Mouse (Mus musculus) kidney, postnatal 25 days (tissue): Measurements from ENCODE around the gene Poc1b.

Experiments
- DNase-seq, 2 experiments: peaks; one replicate each; pipeline ENCODE4 v3.0.0; 2021; ENCODE audit warnings: mixed read lengths in 2 of 2

The Poc1b gene

GRCm38 (mm10) chr10:99106703-99107631 lies at the start of gene Poc1b:
Gene Poc1b, plus strand, starts transcription at chr10:99107036.
- DNase-seq, result peak; percentile 89 to 94

GRCm38 (mm10) chr10:99060588-99060987 lies 46.2 kb upstream of the Poc1b start:
- DNase-seq, result no peak

DNA sequence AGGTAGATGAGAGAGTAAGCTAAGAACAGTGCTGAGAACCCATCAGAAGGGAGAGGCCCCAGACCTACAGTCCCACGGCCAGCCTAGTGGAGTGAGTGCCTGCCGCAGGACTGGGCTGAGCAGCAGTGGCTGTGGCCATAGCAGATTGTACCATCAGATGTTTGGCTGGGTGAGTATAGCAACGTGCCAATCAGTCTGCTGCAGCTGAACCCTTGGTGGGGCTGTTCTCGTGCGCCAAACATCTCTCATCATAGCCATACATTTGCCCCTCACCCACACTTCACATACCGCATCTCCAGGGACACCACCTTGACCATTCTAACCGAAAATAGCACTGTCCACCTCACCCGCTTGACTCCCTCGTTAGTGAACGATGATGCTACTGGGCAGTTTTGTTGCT lies 45.4 kb upstream of the Poc1b start:
- DNase-seq, result no peak

- DNase-seq, result no peak
Measured at GRCm38 (mm10) chr10:99062546-99062945, 44.3 kb upstream of the Poc1b start.

- no peak for DNase-seq
Measured at GRCm38 (mm10) chr10:99076113-99076895, 30.5 kb upstream of the Poc1b start.

DNA sequence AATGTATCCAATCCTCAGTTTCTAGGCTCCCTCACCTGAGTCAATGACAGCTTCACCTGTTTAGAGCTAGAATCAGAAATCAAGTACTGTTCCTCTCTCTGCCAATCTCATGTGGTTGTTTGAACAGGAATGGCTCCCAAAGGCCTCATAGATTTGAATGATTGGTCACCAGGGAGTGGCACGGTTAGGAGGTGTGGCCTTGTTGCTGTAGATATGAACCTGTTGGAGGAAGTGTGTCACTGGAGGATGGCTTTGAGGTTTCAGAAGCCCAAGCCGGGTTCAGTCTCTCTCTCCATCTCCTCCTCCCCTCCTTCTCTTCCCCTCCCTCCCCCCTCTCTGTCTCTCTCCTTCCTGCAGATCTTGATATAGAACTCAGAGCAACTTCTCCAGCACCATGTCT lies 28.2 kb upstream of the Poc1b start:
- DNase-seq, result no peak

DNA sequence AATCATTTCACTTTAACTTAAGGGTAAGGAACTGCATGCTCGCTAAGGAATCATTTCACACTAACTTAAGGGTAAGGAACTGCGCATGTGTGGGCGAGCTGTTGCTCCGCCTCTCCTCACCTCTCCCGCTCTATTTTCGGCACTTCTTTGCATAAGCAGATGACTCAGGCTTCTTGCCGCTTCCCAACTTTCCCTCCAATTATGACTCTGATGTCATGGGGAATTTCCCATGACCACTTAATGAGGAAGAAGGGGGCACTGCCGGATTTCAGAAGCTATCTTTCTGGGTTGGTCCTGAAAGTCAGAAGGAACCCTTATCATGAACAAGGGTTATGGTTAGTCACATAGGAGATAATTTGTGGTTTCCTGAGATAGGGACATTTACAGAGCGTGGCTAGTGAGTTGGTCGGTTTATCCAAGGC lies 25.3 kb upstream of the Poc1b start:
- no peak for DNase-seq

DNA sequence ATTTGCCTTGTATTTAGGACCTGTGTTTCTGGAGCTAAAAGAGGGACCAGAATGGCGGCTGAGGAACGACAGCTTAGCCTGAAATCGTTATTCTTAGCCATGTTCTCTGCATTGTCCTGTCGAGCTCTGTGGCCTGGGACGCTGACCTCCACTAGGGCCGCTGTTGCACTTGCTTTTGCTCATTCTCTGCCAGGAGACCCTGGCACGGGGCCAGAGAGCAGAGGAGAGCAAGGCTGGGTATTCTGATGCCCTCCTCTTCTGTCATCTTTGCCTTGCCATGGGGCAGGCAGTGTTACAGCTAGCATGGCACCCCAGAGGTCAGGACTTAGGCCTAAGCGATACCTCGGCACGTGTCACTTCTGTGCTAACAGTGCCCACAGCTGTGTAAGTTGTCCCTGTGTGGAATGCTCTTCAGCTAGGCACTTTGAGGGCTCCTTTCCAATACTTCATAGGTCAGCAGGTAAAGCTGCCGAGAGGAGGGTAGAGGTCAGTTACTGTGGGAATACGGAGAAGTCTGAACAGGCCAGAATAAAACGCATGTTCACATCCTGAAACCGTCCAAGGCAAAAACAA lies 23.3 kb upstream of the Poc1b start:
- peak; percentile 71 to 80 for DNase-seq

DNA sequence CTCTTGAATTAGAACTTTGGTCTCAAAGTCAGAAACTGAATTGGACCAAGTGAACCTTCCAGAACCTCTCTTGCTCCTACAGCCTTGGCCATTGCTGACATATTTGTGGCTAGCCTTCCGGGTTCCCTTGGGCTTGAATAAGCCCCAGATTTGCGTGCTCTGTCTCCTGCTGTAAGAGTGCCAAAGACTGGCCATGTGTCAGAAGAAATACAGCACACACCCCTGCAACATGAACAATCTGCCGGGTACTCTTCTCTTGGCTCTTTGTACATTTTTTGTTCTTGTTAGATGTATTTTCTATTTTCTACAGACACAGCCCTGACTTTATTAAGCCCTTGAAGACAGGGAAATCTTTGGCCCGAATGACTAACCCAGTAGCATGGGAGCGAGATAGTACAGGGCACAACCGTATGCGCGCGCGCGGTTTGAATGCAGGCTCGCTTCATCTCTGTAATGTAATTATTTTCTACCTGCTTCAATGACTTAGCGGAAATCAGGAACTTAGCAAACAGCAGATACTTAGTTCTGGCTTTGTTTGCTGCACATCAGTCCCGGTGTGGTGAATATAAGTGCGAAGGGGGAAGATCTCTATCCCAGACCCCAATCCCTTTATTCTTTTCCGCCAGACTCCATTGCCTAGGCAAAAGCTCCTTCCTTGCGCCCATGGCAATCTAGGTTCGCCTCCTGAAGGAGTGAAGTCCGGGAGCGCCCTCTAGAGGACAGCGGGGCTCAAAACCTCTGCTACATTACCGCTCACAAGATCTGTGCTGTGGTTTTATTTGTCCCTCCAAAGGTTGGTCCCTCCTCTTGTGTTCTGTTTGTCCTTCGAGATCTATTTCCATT lies 22.2 kb upstream of the Poc1b start:
- DNase-seq, result peak; percentile 89 to 93

DNA sequence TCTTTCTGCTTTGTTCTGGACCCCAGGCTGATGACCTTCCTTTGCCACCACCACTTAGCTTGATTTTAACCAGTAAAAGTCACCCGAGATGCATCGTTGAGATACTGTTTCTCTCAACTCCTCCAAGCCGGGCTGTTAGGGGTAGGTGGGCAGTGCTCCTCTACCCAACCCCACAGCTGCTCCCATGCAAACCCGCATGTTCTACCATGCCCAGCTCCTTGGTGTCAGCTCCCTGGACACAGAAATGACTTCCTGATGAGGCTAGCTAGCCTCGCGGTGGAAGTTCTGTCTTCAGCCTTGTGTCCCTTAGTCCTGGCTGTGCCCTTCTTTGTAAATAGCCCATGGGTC lies 21.6 kb upstream of the Poc1b start:
- no peak for DNase-seq

DNA sequence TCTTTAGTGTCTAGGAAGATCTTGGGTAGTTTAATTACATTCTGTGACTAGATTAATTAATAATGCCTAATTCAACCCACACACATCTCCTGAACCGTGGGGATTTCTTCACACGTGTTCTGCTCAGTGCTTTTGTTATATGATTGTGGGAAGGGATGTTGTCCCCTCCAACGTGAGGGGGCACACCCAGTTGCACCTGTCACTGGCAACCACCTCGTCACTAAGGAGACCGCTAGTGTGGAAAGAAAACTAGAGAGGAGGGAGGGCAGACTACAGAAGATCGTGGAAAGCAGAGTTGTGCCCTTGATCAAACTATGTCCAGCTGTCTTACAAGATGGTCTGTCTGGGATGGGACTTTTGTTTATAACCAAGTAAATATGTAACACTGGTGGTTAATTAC lies 20.8 kb upstream of the Poc1b start:
- no peak for DNase-seq

DNA sequence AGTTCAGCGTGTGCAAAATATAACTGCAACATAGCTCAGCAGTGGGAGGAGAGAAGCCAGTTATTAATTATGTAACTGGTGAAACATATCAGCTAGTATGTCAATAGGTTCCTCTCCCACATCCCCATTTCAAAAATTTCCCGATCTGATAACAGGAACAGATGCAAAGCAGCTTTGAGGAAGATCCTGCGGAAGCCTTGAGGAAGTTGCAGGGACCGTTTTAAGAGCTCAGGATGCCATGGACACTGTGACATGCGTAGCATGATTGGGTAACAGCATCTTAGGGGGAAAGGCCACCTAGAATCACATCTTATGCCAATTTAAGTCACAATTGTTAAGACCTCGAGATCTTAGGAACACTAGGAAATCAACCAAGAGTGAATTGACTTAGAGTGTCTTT lies 16.9 kb upstream of the Poc1b start:
- DNase-seq, result no peak

DNA sequence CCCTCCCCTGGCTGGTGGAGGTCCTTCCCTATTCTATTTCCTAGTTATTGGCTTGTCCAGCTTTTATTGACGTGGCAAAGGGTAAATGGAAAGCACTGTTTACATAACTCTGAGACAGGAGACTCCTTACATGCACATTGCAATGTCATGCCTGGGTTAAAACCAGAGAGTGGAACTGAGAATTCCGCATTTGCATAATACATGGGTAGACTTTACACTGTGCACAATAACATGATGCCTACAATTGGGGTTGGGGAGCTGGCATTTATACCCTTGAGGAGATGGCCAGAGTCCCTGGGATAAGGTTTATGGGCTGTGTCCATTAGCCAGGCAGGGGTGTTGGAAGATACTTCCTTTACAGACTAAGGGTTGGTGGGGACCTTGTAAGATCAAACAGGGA lies 13.5 kb upstream of the Poc1b start:
- DNase-seq, result no peak

GRCm38 (mm10) chr10:99095114-99095513 lies 11.7 kb upstream of the Poc1b start:
- no peak for DNase-seq

DNA sequence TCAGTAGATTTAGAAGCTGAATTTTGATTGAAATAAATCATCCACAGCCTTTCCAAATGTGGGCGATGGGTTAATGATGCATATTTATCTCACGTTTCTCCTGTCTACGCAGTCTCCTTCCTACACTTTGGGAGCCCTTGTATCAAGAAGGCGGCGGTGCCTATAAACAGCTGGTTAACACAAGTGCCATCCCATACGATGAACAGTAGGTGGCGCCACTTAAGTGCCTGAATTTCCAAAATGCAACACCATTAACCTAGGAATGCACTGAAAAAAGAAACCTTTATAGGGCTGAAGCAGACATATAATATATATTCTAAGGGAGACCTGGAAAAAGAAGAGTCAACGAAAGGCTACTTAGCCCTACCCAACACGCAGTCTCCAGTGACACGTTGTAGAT lies 9.5 kb upstream of the Poc1b start:
- peak in 1 of 2 experiments; percentile 47 for DNase-seq

DNA sequence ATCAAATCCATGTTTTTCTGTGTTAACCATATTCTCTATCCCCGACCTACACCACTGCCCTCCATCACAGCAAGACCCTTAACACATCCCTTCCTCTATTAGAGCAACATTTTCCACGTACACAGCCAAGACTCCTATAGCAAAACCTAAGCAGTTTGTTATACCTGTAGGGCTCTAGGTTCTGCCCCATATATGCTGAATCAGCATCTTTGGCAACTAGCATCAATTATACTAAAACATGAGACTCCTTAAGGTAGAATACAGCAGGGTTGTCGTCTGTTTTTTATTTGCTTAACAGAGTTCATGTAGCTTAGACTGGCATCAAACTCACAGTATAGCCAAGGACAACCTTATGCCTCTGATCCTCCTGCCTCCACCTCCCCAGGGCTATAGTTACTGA lies 1.3 kb upstream of the Poc1b start:
- DNase-seq, result no peak

DNA sequence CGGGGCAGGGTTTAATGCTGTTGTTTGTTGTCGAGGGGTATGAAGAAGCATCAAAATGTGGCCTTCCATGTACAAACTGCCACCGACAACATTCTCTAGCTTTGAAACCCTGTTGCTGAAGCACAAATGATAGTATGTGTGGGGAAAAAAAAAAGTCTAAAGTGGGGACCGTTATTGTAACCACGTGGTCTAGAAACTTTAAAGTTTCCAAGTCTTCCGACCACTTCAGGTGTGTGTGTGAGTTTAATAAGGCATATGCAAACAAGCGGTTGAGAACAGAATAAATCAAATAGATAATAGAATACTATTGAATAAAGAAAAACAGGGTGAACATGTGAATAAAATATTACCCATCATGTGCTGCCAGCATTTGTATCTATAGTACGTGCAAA lies 529 bp upstream of the Poc1b start:
- DNase-seq, result no peak

DNA sequence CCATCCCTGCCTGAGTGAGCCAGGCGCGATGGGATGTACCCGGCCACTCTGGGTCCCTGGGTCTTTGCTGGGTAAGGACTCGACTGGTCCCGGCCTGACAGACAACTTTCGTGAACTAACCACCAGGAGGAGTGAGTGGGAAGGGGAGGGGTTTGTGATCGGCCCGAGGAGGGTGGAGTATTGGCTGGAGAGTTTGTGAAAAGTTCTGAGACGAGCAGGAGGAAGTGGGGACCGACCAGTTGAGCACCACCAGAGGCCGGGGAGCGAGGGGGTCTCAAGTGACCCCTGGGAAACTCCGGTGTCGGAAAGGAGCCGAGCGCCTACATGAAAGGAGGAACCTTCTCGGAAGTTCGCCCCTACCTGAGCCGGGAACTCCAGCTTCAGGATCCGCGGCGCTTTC lies 1.1 kb downstream of the Poc1b start, which contains the start of gene Galnt4:
TSS of gene Galnt4 (plus strand) at position 196 of the 400 bp plus-strand sequence.
- DNase-seq, result peak; percentile 80 to 90

GRCm38 (mm10) chr10:99108431-99108982 lies 1.7 kb downstream of the Poc1b start:
- no peak for DNase-seq

- DNase-seq, result no peak
Measured at GRCm38 (mm10) chr10:99113533-99113932, 6.7 kb downstream of the Poc1b start.

- DNase-seq, result no peak
Measured at GRCm38 (mm10) chr10:99114295-99114694, 7.5 kb downstream of the Poc1b start.
